ENCODE assay signal across 12 mouse cellular contexts in genomic region chr15:79669195-79669594, GRCm38 (mm10). TPM values are rescaled to one million over a fixed set of nuclear protein-coding genes. Genes with fewer than 3 reads are reported as not detected.
DNase-seq lines count a peak whose midpoint lies in the region; ATAC-seq and TF ChIP-seq lines count a peak whose summit lies in the region.
"Had no signal": no experiment of that assay in that cellular context is flagged by ENCODE, and none has a peak within 500 bp of the region (broad histone marks: within the 10 kb centered on the region; RNA-seq: fewer than 3 reads in every experiment).

No protein-coding gene starts in this region.

- WGBS in hindbrain, postnatal 0 days = 68% methylated on average over 10 of the region's 10 CpGs
- WGBS in hindbrain, embryonic 12.5 days = 72% methylated on average over 10 of the region's 10 CpGs
- WGBS in midbrain, postnatal 0 days = 75% methylated on average over 10 of the region's 10 CpGs
- WGBS in midbrain, embryonic 11.5 days = 75% methylated on average over 10 of the region's 10 CpGs
- 59% methylated on average over 10 of the region's 10 CpGs for WGBS in cerebellum, adult 2 months

- no peaks in the 10 kb centered on the region for H3K27me3 ChIP-seq in hindbrain, postnatal 0 days (ENCODE audit: insufficient read depth, low read length)
- no peaks in the 10 kb centered on the region for H3K27me3 ChIP-seq in hindbrain, embryonic 12.5 days
- H3K27me3 ChIP-seq in midbrain, postnatal 0 days (ENCODE audit: insufficient read depth, low read length) = no peaks in the 10 kb centered on the region
- no peaks in the 10 kb centered on the region for H3K27me3 ChIP-seq in midbrain, embryonic 11.5 days (ENCODE audit: control insufficient read depth, insufficient read depth, low read length)
- H3K27me3 ChIP-seq in cerebellum, adult 2 months (ENCODE audit: control insufficient read depth, insufficient read depth, low read length) = no peaks in the 10 kb centered on the region
- H3K27me3 ChIP-seq: liver, embryonic 15.5 days; stomach, embryonic 15.5 days had no signal

- no peak for TF ChIP-seq POLR2A in cerebellum, adult 2 months (IDR thresholded peaks at IDR 0.05; ENCODE audit: borderline replicate concordance, insufficient read depth, low read length)

- TF ChIP-seq CTCF in hindbrain, postnatal 0 days (IDR thresholded peaks at IDR 0.05; ENCODE audit: low read depth) = peak; percentile 44
- peak; percentile 41; the same call in 1 of the 2 replicates for TF ChIP-seq CTCF in midbrain, postnatal 0 days (IDR thresholded peaks at IDR 0.05)
- no peak for TF ChIP-seq CTCF in cerebellum, adult 2 months (IDR thresholded peaks at IDR 0.05; ENCODE audit: borderline replicate concordance, insufficient read depth, low read depth, low read length)

- peaks cover 29% of the 10 kb centered on the region for H3K36me3 ChIP-seq in hindbrain, postnatal 0 days (ENCODE audit: insufficient read depth, low read length)
- H3K36me3 ChIP-seq in hindbrain, embryonic 12.5 days = peaks cover 37% of the 10 kb centered on the region
- peaks cover 32% of the 10 kb centered on the region for H3K36me3 ChIP-seq in midbrain, postnatal 0 days (ENCODE audit: insufficient read depth, low read length)
- H3K36me3 ChIP-seq in midbrain, embryonic 11.5 days (ENCODE audit: control insufficient read depth, insufficient read depth, low read length) = peaks cover 6% of the 10 kb centered on the region; the same call in 1 of the 2 replicates

- 0 out of 2 replicates have a peak, but pooled peaks cover 3% of the 10 kb centered on the region for H3K4me1 ChIP-seq in hindbrain, postnatal 0 days (ENCODE audit: insufficient read depth, low read length)
- H3K4me1 ChIP-seq in hindbrain, embryonic 12.5 days = peaks cover 6% of the 10 kb centered on the region
- H3K4me1 ChIP-seq in midbrain, postnatal 0 days (ENCODE audit: insufficient read depth, low read length) = peaks cover 5% of the 10 kb centered on the region; the same call in 1 of the 2 replicates
- H3K4me1 ChIP-seq in midbrain, embryonic 11.5 days (ENCODE audit: control insufficient read depth, insufficient read depth, low read length) = peaks cover 5% of the 10 kb centered on the region
- no peaks in the 10 kb centered on the region for H3K4me1 ChIP-seq in cerebellum, adult 2 months (ENCODE audit: control insufficient read depth, insufficient read depth, low read length)

- no peaks in the 10 kb centered on the region for H3K9me3 ChIP-seq in hindbrain, postnatal 0 days (ENCODE audit: low read length)
- H3K9me3 ChIP-seq in hindbrain, embryonic 12.5 days (replicated peaks) = no peaks in the 10 kb centered on the region
- no peaks in the 10 kb centered on the region for H3K9me3 ChIP-seq in midbrain, postnatal 0 days (ENCODE audit: low read length)
- no peaks in the 10 kb centered on the region for H3K9me3 ChIP-seq in midbrain, embryonic 11.5 days (ENCODE audit: control insufficient read depth, low read length)
- H3K9me3 ChIP-seq: liver, embryonic 15.5 days; stomach, embryonic 15.5 days had no signal

- no peak overlapping the region for H3K4me3 ChIP-seq in hindbrain, postnatal 0 days (ENCODE audit: low read length)
- no peak overlapping the region for H3K4me3 ChIP-seq in hindbrain, embryonic 12.5 days
- H3K4me3 ChIP-seq in midbrain, postnatal 0 days (ENCODE audit: low read depth, low read length) = no peak overlapping the region
- H3K4me3 ChIP-seq in midbrain, embryonic 11.5 days (ENCODE audit: low read depth, low read length) = no peak overlapping the region
- no peak overlapping the region for H3K4me3 ChIP-seq in cerebellum, adult 2 months (replicated peaks; ENCODE audit: insufficient read depth, low read depth, low read length)
- H3K4me3 ChIP-seq: liver, embryonic 15.5 days; stomach, embryonic 15.5 days had no signal

- no peak for ATAC-seq in hindbrain, postnatal 0 days
- no peak for ATAC-seq in hindbrain, embryonic 12.5 days (ENCODE audit: low FRiP score)
- no peak for ATAC-seq in midbrain, postnatal 0 days (ENCODE audit: low FRiP score)
- ATAC-seq in midbrain, embryonic 11.5 days (ENCODE audit: low FRiP score) = no peak

- H3K27ac ChIP-seq in hindbrain, postnatal 0 days = no peak overlapping the region
- H3K27ac ChIP-seq in hindbrain, embryonic 12.5 days = no peak overlapping the region
- no peak overlapping the region for H3K27ac ChIP-seq in midbrain, postnatal 0 days (ENCODE audit: low read depth, low read length)
- no peak overlapping the region for H3K27ac ChIP-seq in midbrain, embryonic 11.5 days (ENCODE audit: low read depth, low read length)
- no peak overlapping the region for H3K27ac ChIP-seq in cerebellum, adult 2 months (ENCODE audit: insufficient read depth, low read length)
- H3K27ac ChIP-seq: liver, embryonic 15.5 days; stomach, embryonic 15.5 days had no signal

- peak; percentile 52 for DNase-seq in adrenal gland, postnatal 10 days
- DNase-seq in adrenal gland, adult 18-20 months (ENCODE audit: low spot score in 2 of 2) = no peak
- DNase-seq in hindbrain, postnatal 0 days (ENCODE audit: low spot score) = peak; percentile 32
- no peak for DNase-seq in midbrain, postnatal 0 days (ENCODE audit: low spot score)
- no peak for DNase-seq in midbrain, embryonic 11.5 days (ENCODE audit: low spot score, missing footprints)
- peak; percentile 61 to 69 for DNase-seq in lung, postnatal 4 days
- no peak for DNase-seq in cerebellum, adult 2 months
- DNase-seq: cerebellum, postnatal 14 days; kidney, adult 18-20 months had no signal

- H3K9ac ChIP-seq in hindbrain, postnatal 0 days (replicated peaks; ENCODE audit: low read length) = no peak overlapping the region
- no peak overlapping the region for H3K9ac ChIP-seq in hindbrain, embryonic 12.5 days
- H3K9ac ChIP-seq in midbrain, postnatal 0 days (replicated peaks; ENCODE audit: low read length, poor library complexity, severe bottlenecking) = no peak overlapping the region
- H3K9ac ChIP-seq in midbrain, embryonic 11.5 days (ENCODE audit: low read length) = no peak overlapping the region
- H3K9ac ChIP-seq: liver, embryonic 15.5 days; stomach, embryonic 15.5 days had no signal

- no peak overlapping the region for H3K4me2 ChIP-seq in hindbrain, postnatal 0 days (ENCODE audit: low read depth, low read length)
- no peak overlapping the region for H3K4me2 ChIP-seq in hindbrain, embryonic 12.5 days (replicated peaks)
- H3K4me2 ChIP-seq in midbrain, postnatal 0 days (ENCODE audit: low read depth, low read length, poor library complexity, severe bottlenecking) = no peak overlapping the region
- no peak overlapping the region for H3K4me2 ChIP-seq in midbrain, embryonic 11.5 days
- H3K4me2 ChIP-seq: liver, embryonic 15.5 days; stomach, embryonic 15.5 days had no signal

RNA-seq across cellular contexts. Expression of gene Tomm22, which starts 1.5 kb away (rescaled TPM):
- 100 to 1,000 TPM; 143 to 156 TPM for total RNA-seq in adrenal gland, postnatal 10 days (2021)
- 100 to 1,000 TPM; 102 to 112 TPM for total RNA-seq in adrenal gland, adult 18-20 months (2021)
- 139 and 149 TPM in 2 replicates for total RNA-seq in hindbrain, postnatal 0 days (2014; rRNA removed)
- 239 and 241 TPM in 2 replicates for polyA plus RNA-seq in hindbrain, postnatal 0 days (2015; fragmentation: Nextera tagmentation; extraction: Ambion mirVana)
- polyA plus RNA-seq in hindbrain, embryonic 12.5 days (2016; fragmentation: Nextera tagmentation; extraction: Ambion mirVana) = 239 and 249 TPM in 2 replicates
- total RNA-seq in midbrain, postnatal 0 days (2014; rRNA removed) = 161 and 180 TPM in 2 replicates
- 229 and 230 TPM in 2 replicates for polyA plus RNA-seq in midbrain, postnatal 0 days (2015; fragmentation: Nextera tagmentation; extraction: Ambion mirVana)
- polyA plus RNA-seq in midbrain, embryonic 11.5 days (2014; fragmentation: Nextera tagmentation; extraction: Ambion mirVana) = 327 and 349 TPM in 2 replicates
- 99.9 and 106 TPM in 2 replicates for polyA plus RNA-seq in cerebellum, adult 2 months (2012; rRNA removed)

RNA-seq across cellular contexts. Expression of gene Cby1, which starts 10.2 kb away (rescaled TPM):
- total RNA-seq in adrenal gland, postnatal 10 days (2021) = 10 to 100 TPM; 22.7 to 26.0 TPM
- total RNA-seq in adrenal gland, adult 18-20 months (2021) = 10 to 100 TPM; 16.9 to 18.7 TPM
- total RNA-seq in hindbrain, postnatal 0 days (2014; rRNA removed) = 48.2 and 54.2 TPM in 2 replicates
- 91.5 and 92.0 TPM in 2 replicates for polyA plus RNA-seq in hindbrain, postnatal 0 days (2015; fragmentation: Nextera tagmentation; extraction: Ambion mirVana)
- polyA plus RNA-seq in hindbrain, embryonic 12.5 days (2016; fragmentation: Nextera tagmentation; extraction: Ambion mirVana) = 63.7 and 69.0 TPM in 2 replicates
- 56.9 and 72.5 TPM in 2 replicates for total RNA-seq in midbrain, postnatal 0 days (2014; rRNA removed)
- polyA plus RNA-seq in midbrain, postnatal 0 days (2015; fragmentation: Nextera tagmentation; extraction: Ambion mirVana) = 99.2 and 101 TPM in 2 replicates
- polyA plus RNA-seq in midbrain, embryonic 11.5 days (2014; fragmentation: Nextera tagmentation; extraction: Ambion mirVana) = 85.1 and 87.4 TPM in 2 replicates
- polyA plus RNA-seq in cerebellum, adult 2 months (2012; rRNA removed) = 30.3 and 32.3 TPM in 2 replicates

RNA-seq across cellular contexts. Expression of gene Fam227a, which starts 10.4 kb away (rescaled TPM):
- total RNA-seq in adrenal gland, postnatal 10 days (2021) = 1 to 10 TPM; 2.8 to 3.1 TPM
- 1 to 10 TPM; 1.5 to 2.0 TPM for total RNA-seq in adrenal gland, adult 18-20 months (2021)
- 6.4 and 8.4 TPM in 2 replicates for total RNA-seq in hindbrain, postnatal 0 days (2014; rRNA removed)
- 2.1 and 3.1 TPM in 2 replicates for polyA plus RNA-seq in hindbrain, postnatal 0 days (2015; fragmentation: Nextera tagmentation; extraction: Ambion mirVana)
- 5.5 and 5.9 TPM in 2 replicates for polyA plus RNA-seq in hindbrain, embryonic 12.5 days (2016; fragmentation: Nextera tagmentation; extraction: Ambion mirVana)
- total RNA-seq in midbrain, postnatal 0 days (2014; rRNA removed) = 12.1 and 18.1 TPM in 2 replicates
- polyA plus RNA-seq in midbrain, postnatal 0 days (2015; fragmentation: Nextera tagmentation; extraction: Ambion mirVana) = 2.2 and 2.8 TPM in 2 replicates
- polyA plus RNA-seq in midbrain, embryonic 11.5 days (2014; fragmentation: Nextera tagmentation; extraction: Ambion mirVana) = 2.2 and 3.7 TPM in 2 replicates
- 8.5 and 9.5 TPM in 2 replicates for polyA plus RNA-seq in cerebellum, adult 2 months (2012; rRNA removed)

RNA-seq across cellular contexts. Expression of gene Josd1, which starts 18.5 kb away (rescaled TPM):
- total RNA-seq in adrenal gland, postnatal 10 days (2021) = 10 to 100 TPM; 45.1 to 50.7 TPM
- total RNA-seq in adrenal gland, adult 18-20 months (2021) = 10 to 100 TPM; 35.9 to 40.3 TPM
- 53.3 and 57.9 TPM in 2 replicates for total RNA-seq in hindbrain, postnatal 0 days (2014; rRNA removed)
- 18.1 and 20.0 TPM in 2 replicates for polyA plus RNA-seq in hindbrain, postnatal 0 days (2015; fragmentation: Nextera tagmentation; extraction: Ambion mirVana)
- polyA plus RNA-seq in hindbrain, embryonic 12.5 days (2016; fragmentation: Nextera tagmentation; extraction: Ambion mirVana) = 29.0 and 29.7 TPM in 2 replicates
- total RNA-seq in midbrain, postnatal 0 days (2014; rRNA removed) = 58.7 and 59.6 TPM in 2 replicates
- 16.8 and 17.7 TPM in 2 replicates for polyA plus RNA-seq in midbrain, postnatal 0 days (2015; fragmentation: Nextera tagmentation; extraction: Ambion mirVana)
- polyA plus RNA-seq in midbrain, embryonic 11.5 days (2014; fragmentation: Nextera tagmentation; extraction: Ambion mirVana) = 12.9 and 14.0 TPM in 2 replicates
- polyA plus RNA-seq in cerebellum, adult 2 months (2012; rRNA removed) = 43.8 and 45.0 TPM in 2 replicates

RNA-seq across cellular contexts. Expression of gene Gtpbp1, which starts 21.4 kb away (rescaled TPM):
- total RNA-seq in adrenal gland, postnatal 10 days (2021) = 10 to 100 TPM; 26.7 to 30.0 TPM
- total RNA-seq in adrenal gland, adult 18-20 months (2021) = 10 to 100 TPM; 28.8 to 30.2 TPM
- 88.2 and 91.7 TPM in 2 replicates for total RNA-seq in hindbrain, postnatal 0 days (2014; rRNA removed)
- 36.7 and 38.3 TPM in 2 replicates for polyA plus RNA-seq in hindbrain, postnatal 0 days (2015; fragmentation: Nextera tagmentation; extraction: Ambion mirVana)
- 41.4 and 45.5 TPM in 2 replicates for polyA plus RNA-seq in hindbrain, embryonic 12.5 days (2016; fragmentation: Nextera tagmentation; extraction: Ambion mirVana)
- total RNA-seq in midbrain, postnatal 0 days (2014; rRNA removed) = 76.1 and 99.3 TPM in 2 replicates
- polyA plus RNA-seq in midbrain, postnatal 0 days (2015; fragmentation: Nextera tagmentation; extraction: Ambion mirVana) = 40.0 and 41.6 TPM in 2 replicates
- polyA plus RNA-seq in midbrain, embryonic 11.5 days (2014; fragmentation: Nextera tagmentation; extraction: Ambion mirVana) = 31.9 and 37.5 TPM in 2 replicates
- 52.5 and 59.5 TPM in 2 replicates for polyA plus RNA-seq in cerebellum, adult 2 months (2012; rRNA removed)

Comparison
In these comparisons a context has a peak if more than half of its experiments do, and no peak if none do; other contexts are left out.
1. DNase-seq: peak in adrenal gland, postnatal 10 days (single experiment), hindbrain, postnatal 0 days (single experiment) and lung, postnatal 4 days (2 of 2); none in adrenal gland, adult 18-20 months (0 of 2), midbrain, postnatal 0 days (single experiment), midbrain, embryonic 11.5 days (single experiment) and cerebellum, adult 2 months (0 of 2).